Mouse (Mus musculus): ENCODE results near the gene Dnajc1. TPM values are rescaled to one million over a fixed set of nuclear protein-coding genes. Genes with fewer than 3 reads are reported as not detected.

Dnajc1 gene
- total RNA-seq (2023): 10 to 100 TPM; 24.8 to 25.6 TPM

GRCm38 (mm10) chr2:18392331-18393021, at the start of gene Dnajc1:
TSS of gene Dnajc1 (minus strand) at chr2:18392830.

Data from monocyte, adult 59 days (primary cell).